Mouse (Mus musculus) lung, adult 2 months (tissue): ENCODE measurements around the gene Camk2g.

ENCODE experiments used
- CTCF ChIP-seq: fragments of 200-500 bp; IDR thresholded peaks from 2 replicates; pipeline ENCODE4 v1.5.1; 2011; ENCODE audit warnings: mild to moderate bottlenecking, low read length, control low read depth; ENCODE audit not compliant: insufficient read depth
- POLR2A ChIP-seq: fragments of 200-500 bp; IDR thresholded peaks from 2 replicates; pipeline ENCODE4 v1.6.1; 2011; ENCODE audit warnings: low read depth, mild to moderate bottlenecking, control low read depth, low read length, borderline replicate concordance; ENCODE audit errors: extremely low read depth

GRCm38 (mm10) chr14:20749494-20750051 is 44.3 kb downstream of the Camk2g start:
- TF ChIP-seq POLR2A = no peak
- no peak for TF ChIP-seq CTCF
